Mouse (Mus musculus) heart, adult 11 months (tissue): Measurements from ENCODE around the gene Cdk5r1.
A peak's percentile ranks its signal among the peaks of the same experiment; 100 is the strongest.
"Not testable (repeated sequence)": the region's sequence is repeated elsewhere in the genome, so short reads cannot be mapped to it uniquely, and the experiment has no call there.

Experiments
- DNase-seq: peaks from one replicate; pipeline ENCODE4 v3.0.0; 2022

The Cdk5r1 gene

GRCm38 (mm10) chr11:80476222-80477189 is at the start of gene Cdk5r1:
TSS of gene Cdk5r1 (plus strand) at chr11:80477023.
- peak; percentile 99 for DNase-seq

- peak; percentile 99 for DNase-seq
Measured at GRCm38 (mm10) chr11:80428381-80429008, 48.3 kb upstream of the Cdk5r1 start, which contains the start of gene Psmd11. TSS of gene Psmd11 (plus strand) at chr11:80428615.

DNA sequence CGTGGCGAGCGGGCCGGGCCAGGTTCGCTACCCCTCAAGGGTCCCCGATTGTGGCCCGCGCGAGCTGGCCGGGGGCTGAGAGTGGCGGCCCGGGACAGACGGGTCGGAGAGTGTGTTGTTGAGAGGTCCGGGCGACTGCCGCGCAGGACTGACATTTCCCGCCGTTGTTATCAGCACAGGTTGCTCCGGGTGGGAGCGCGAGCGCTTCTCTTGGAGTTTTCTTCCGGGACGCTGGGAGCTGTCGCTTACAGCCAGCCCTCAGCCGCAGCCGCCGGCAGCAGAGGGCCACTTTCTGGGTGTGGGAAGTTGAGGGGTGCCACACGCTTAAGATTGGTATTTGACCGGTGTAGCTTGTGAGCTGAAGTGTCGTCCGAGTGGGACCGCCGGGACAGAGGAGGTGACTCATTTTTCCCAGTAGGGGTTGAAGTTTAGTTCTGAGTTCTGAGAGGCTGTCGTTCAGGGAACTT is 47.8 kb upstream of the Cdk5r1 start:
- DNase-seq = no peak

DNA sequence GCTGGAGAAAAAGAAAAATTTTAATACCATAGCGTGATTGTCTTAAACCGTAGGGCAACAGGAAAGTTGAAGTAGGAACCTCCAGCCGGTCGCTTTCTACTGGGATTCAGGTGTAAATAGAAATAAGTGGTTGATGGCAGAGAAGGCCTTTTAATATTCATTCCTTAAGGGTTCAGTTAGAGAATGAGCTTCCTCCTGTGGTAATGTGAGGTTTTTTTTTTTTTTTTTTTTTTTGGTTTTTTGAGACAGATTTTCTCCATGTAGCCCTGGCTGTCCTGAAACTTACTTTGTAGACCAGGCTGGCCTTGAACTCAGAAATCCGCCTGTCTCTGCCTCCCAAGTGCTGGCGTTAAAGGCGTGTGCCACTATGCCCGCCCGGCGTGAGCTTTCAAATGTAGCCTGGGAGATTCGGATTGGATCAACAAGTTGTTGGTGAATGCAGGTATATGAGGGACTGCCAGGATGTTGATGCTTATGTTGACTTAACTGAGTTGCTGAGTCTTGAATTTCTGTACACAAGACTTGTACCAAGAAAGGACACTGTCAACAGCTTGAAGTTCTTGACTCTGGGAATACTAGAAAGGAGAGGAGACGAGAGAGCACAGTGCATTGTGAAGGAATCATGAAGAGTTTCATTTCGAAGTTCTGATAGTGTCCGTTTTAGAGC is 47.2 kb upstream of the Cdk5r1 start:
- peak; percentile 79 for DNase-seq

GRCm38 (mm10) chr11:80430366-80430910 is 46.4 kb upstream of the Cdk5r1 start:
- DNase-seq = no peak

DNA sequence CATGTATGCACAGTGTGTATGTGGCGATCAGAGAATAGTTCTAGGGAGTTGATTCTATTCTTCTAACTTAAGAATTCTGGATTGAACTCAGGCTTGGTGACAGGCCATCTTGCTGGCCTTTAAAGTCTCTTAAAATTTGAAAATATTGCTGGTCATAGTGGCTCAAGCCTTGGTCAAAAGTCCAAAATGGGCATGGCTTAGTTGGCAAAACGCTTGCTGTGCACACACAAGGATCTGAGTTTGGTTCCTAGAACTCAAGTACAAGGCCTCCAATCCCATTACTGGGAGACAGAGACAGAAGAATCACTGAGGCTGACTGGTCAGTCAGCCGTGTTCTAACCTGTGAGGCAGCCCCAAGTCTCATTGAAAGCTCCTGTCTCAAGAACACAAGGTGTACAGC is 29.9 kb upstream of the Cdk5r1 start:
- no peak for DNase-seq

- no peak for DNase-seq
Measured at GRCm38 (mm10) chr11:80449859-80450258, 27.0 kb upstream of the Cdk5r1 start.

DNA sequence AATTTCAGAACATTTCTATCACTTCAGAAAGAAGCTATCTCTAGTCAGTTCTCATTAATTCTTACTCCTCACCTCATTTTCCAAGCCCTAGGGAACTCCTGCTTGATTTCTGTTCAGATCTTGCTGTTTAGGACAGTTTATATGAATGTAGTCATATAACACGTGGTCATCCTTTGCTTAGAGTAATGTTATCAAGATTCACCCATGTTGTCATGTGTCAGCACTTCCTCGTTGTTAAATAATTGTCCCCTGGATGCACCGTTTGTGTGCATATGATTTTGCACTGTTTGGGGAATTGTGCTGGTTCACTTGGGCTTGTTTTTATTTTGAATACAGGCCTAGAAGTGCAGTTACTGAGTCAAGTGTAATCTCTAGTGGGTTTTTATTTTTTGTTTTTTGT is 24.6 kb upstream of the Cdk5r1 start:
- no peak for DNase-seq

- DNase-seq = no peak
Measured at GRCm38 (mm10) chr11:80453198-80453597, 23.6 kb upstream of the Cdk5r1 start.

DNA sequence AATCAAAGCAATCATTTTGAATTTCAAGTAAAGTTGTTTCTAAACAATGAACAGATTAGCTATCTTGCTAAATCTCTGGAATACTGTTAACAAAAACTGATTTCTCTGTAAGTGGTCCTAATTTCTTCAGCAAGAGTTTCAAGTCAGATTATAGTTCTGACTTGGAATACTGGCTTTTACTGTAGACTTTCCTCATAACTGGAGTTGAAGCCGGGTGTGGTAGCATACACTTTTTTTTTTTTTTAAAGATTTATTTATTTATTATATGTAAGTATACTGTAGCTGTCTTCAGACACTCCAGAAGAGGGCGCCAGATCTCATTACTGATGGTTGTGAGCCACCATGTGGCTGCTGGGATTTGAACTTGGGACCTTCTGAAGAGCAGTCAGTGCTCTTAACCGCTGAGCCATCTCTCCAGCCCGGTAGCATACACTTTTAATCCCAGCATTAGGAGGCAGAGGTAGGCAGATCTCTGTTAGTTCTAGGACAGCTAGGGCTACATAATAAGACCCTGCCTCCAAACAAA is 13.2 kb upstream of the Cdk5r1 start:
- DNase-seq = not testable (repeated sequence)

DNA sequence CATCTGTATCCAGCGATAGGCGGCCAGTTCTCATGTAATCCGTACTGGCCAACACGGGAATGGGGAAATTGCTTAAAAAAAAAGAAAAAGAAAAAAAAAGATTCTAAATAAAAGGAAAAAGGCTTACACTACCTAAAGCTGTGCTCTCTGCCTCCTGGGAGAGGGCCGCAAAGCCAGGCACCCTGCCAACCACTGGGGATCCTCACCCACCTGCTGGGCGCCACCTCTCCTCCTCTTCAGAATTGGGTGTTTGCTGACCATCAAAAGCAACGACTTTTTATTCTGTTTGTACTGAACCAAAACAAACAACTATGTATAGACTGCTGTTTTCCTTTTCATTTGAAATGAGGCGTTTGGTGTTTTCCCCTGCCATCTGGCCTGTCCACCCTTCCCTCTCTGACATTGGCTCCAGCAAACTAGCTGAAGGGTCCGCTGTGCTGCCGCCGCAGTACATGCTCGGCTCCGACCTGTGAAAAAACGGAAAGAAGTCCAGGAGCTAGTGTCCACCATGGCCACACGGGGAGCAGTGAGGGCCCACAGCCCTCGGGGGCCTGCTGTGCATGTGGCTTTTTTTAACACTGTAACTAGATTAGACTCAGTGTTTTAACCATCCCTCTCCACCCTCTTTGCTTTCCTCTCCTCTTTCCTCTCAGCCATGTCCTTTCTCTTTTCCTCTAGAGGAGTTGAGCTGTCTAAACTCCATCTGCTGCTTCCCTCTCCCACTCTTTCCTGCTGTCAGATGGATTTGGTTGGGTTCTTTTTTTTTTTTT is 4.8 kb upstream of the Cdk5r1 start:
- no peak for DNase-seq

DNA sequence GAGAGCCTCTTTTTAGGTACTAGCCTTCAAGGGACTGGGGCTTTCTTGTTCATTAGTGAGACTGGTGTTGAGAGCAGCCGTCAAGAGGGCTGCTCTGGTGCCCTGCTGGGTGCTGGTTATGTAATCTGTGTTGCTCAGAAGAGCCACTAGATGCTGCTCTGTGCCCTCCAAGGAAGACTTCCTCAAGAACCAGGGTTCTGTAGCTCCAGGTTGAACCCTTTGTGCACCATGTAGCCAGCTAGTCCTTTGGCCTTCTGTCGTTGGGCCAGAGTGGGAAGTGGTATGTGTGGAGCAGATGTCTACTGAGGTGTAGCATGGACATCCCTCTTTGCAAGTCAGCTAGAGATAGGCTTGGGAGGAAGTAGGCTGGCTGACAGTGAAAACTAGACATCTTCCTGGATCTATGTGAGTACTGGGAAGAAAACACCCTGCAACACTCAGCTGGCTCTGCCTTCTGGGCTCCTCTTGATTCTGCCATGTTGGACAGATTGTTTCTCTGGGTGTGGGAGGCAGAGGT is 2.6 kb upstream of the Cdk5r1 start:
- DNase-seq = peak; percentile 91

- no peak for DNase-seq
Measured at GRCm38 (mm10) chr11:80474846-80475245, 2.0 kb upstream of the Cdk5r1 start.

GRCm38 (mm10) chr11:80475544-80475943 is 1.3 kb upstream of the Cdk5r1 start:
- no peak for DNase-seq

GRCm38 (mm10) chr11:80477341-80478199 is 747 bp downstream of the Cdk5r1 start:
- peak; percentile 92 for DNase-seq

DNA sequence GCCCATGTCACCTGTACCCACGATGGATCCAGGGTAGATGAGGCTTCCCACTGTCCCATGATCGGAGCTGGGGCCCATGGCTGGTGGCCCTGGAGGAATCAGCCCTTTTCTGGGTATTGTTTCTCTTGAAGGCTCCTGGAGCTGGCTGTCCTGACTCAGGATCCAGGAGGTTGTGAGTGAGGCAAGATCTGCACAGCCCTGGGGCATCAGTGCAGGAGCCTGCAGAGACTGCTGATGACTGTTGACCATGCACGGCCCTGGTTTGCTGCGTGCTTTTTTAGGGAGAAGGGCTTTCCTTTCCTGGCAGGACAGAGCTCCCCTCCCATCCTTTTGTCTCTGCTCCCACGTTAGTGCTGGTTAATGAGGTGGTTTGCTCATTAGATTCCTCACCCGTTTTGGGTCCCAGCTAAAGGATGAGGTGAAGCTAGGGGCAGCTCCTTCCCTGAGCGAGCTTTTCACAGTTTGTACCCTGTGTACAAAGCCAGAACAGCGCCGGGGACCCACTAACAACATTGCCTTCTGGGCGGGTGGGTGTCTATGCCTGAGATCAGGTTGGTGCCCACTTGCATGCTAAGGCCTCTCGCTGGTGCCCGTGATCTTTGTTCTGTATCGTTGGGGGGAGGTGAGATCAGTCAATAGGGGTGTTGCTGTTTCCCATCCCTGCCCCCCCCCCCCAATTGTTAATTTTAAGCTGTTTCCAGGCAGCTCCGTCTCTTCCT is 2.0 kb downstream of the Cdk5r1 start:
- no peak for DNase-seq

DNA sequence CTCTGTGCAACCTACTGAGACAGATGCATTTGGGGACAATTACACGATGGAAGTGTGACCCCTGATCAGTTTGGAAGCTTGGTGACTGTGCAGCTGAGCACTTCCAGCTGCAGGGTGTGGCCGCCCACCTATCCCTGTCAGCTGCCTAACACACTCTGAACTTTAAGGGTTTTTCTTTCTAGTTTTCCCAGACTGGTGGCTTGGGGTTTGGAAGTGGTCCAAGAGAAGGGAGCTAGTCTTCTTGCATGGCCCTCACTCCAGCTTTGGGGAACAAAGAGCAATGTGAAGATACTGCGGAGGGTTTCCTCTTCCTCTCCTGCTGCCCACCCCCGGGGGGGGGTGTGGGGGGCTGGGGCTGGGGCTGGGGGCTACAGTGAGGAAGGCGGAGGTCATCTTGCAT is 2.6 kb downstream of the Cdk5r1 start:
- DNase-seq = no peak

DNA sequence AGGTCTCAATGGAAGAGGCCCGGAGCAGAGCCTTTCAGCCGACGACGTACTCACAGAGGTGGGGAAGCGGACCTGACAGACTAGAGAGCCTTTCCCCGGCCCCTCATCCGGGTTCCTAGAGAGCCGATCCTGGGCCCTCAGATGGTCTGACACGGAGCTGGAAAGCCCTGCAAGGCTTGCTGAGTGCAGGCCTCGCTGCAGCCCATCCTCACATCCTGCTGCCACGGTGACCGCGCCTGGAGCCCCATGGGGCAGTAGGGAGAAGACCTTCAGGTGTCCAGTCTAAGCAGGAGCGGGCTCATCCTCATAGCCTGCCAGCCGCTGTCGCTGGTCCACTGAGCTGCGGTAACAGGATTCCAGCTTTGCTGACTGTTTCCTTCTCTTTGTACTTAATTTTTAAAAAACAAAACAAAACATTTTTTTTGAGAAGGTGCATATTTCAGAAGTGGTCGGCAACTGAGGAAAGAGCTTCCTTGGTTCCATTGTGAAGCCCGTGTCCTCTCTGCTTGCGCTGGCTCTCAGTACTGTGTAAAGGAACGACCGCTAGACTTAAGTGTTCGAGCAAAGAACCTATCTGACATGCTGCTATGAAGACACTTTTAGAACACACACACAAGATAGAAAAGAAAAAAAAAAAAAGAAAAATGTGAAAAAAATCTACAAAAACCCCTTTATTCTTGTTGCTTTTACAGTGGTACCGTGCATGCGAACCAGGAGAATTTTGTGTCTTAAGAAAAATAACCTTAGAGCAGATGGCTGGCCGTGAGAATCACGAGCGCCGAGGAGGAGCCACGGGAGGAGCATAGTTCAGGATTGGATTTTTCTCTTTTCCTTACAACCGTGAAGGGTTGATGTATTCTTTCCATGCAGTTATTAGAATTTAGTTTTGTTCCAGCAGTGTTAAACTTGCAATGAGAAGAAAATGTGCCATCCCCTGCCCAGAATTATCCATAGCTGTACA is 3.4 kb downstream of the Cdk5r1 start:
- no peak for DNase-seq
